Mouse (Mus musculus): ENCODE data around the gene Msrb2. TPM values are rescaled to one million over a fixed set of nuclear protein-coding genes. Genes with fewer than 3 reads are reported as not detected.

Msrb2 gene
- polyA plus RNA-seq (2017; shearing (Covaris generic)), result 26.7 TPM

DNA sequence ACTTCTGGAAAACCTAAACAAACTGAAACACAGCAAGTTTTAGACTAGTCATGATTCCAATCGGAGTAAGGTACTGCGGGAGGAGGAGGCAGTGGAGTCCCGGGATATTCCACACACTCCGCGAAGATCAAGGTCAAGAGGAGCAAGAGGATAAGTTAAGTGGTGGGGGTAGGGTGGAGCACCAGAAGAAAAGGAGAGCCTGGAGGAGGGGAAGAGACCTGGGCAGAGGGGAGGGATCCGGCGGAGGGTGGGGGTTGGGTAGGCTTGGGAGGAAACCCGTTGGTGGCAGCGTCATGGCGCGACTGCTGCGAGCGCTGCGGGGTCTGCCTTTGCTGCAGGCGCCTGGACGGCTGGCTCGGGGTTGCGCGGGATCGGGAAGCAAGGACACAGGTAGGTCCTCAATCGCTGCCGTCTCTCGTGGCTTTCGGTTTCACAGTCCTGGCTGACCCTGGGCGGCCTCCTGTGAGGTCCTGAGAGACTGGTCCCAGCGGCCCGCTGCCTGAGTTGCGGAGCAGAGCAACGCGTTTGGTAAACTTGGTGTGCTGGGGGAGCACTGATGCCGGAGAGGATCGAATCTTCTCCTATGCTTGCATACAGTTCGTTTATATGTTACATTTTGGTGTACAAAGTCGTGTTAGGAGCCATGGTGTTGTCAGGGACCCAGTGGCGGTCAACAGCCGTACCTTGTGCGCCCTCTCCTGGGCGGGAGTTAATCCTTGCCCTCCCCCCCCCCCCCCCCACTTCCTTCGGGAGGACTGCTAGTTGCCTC lies at the start of gene Msrb2:
Gene Msrb2 (plus strand): TSS at position 51 of the 769 bp plus-strand sequence.

Other genes with a start within 250 kb of the Msrb2 start
- gene Armc3, start 172.1 kb upstream of the Msrb2 start, polyA plus RNA-seq (2017; shearing (Covaris generic)), result 2.8 TPM
- not detected for gene Ptf1a, start 74.2 kb downstream of the Msrb2 start, polyA plus RNA-seq (2017; shearing (Covaris generic))
- not detected for gene 4921504E06Rik, start 182.5 kb downstream of the Msrb2 start, polyA plus RNA-seq (2017; shearing (Covaris generic))